Mouse (Mus musculus) brain, embryonic 14.5 days (tissue): ENCODE results near the gene Sod3.

Experiments used
- CTCF ChIP-seq: fragments of 200-500 bp; IDR thresholded peaks from 2 replicates; pipeline ENCODE4 v1.5.1; 2012; ENCODE audit warnings: inconsistent platforms, mild to moderate bottlenecking, moderate library complexity, borderline replicate concordance; ENCODE audit not compliant: insufficient read depth, insufficient read length; ENCODE audit errors: extremely low read depth
- POLR2A ChIP-seq: fragments of 200-500 bp; IDR thresholded peaks from 2 replicates; pipeline ENCODE4 v1.6.1; 2012; ENCODE audit warnings: mild to moderate bottlenecking, inconsistent platforms, borderline replicate concordance; ENCODE audit not compliant: poor library complexity, insufficient read depth, insufficient read length, severe bottlenecking; ENCODE audit errors: extremely low read depth

GRCm38 (mm10) chr5:52390381-52390780 lies 26.8 kb downstream of the Sod3 start:
- no peak for TF ChIP-seq POLR2A
- TF ChIP-seq CTCF = no peak
